Mouse (Mus musculus): ENCODE measurements at regions not wholly inside any gene's neighbourhood (a gene's known extent, or its start where the extent isn't known, plus 50 kb on each side); places are given as distances from the start of the nearest gene placed in this dataset.

DNA sequence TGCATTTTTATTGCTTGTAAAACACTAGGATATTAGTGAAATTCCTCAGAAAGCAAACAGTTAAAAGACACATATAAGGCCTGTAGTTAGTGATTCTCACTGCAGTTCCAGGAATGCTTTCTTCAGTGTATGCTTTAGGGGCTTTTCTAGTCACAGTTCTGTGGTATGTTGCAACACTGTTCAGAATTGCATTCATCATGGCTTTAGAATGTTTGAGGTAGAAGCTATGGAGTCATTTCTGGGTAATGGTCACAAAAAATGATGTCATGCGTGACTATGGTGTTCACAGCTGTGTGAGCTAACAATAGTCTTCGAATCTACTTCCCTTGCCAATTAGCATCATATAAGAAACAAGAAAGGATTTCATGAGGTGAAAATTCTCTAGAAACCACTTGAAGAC, 69.0 kb upstream of the Nrxn1 start:
- 88% methylated on average over 2 of the region's 2 CpGs for WGBS
- Histone ChIP-seq H3K9ac (ENCODE audit: low read depth, low read length) (no peak overlapping the region), H3K4me2 (ENCODE audit: low read length) (no peak overlapping the region), H3K4me1 (replicated peaks; ENCODE audit: insufficient read depth, low read length) (no peaks in the 10 kb centered on the region), H3K36me3 (ENCODE audit: insufficient read depth, low read length) (no peaks in the 10 kb centered on the region), H3K27me3 (ENCODE audit: insufficient read depth, low read length) (no peaks in the 10 kb centered on the region), H3K9me3 (replicated peaks; ENCODE audit: low read length) (no peaks in the 10 kb centered on the region), H3K4me3 (replicated peaks; ENCODE audit: low read depth, low read length) (no peak overlapping the region), H3K27ac (no peak overlapping the region)
- no peak for TF ChIP-seq CTCF (IDR thresholded peaks at IDR 0.05; ENCODE audit: low read depth)
- ATAC-seq (replicated peaks; ENCODE audit: low FRiP score, low read depth) (no peak), DNase-seq (ENCODE audit: low spot score) (no peak)

Data from kidney, postnatal 0 days (tissue).